Mouse (Mus musculus): ENCODE data around the gene Ldhal6b.
A peak's percentile ranks its signal among the peaks of the same experiment; 100 is the strongest.

Ldhal6b gene

DNA sequence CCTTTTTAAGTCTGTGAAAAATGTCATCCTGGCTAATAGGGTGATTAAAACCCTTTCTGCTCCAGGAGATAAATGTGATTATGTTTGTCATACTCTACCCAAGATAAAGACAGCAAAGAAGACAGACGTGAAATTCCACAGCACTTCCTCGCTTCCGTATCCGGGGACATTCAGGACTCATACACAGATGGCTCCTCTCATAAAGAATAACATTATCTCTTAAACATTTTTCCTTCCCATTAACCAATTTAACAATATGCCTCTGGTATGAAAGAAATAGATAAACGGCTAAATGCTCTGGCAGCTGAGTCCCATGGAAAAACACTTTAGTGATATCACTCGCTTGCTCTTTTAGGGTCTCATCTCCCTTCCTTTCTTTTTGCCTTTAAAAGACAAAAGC lies 11.5 kb downstream of the Ldhal6b start:
- DNase-seq, result no peak

DNA sequence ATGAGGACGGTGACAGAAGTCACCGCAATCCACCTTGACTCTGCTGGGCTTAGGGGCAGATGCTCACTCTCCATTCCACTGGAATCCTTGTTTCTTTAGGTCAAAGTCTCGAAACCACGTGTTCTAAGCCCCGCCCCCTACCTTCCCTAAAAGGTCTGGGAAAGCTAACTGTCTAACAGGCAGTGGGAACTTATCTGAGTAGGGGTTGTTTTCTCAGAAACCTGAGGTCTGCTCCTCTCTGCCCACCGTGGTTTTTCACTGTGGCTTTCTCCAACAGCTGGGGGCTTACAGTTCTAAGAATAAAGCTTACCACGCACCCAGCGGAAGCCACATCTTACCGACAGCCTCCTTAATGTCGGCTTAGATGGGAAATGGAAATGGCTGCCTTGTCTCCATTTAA lies 12.0 kb downstream of the Ldhal6b start:
- peak; percentile 33 for DNase-seq

DNA sequence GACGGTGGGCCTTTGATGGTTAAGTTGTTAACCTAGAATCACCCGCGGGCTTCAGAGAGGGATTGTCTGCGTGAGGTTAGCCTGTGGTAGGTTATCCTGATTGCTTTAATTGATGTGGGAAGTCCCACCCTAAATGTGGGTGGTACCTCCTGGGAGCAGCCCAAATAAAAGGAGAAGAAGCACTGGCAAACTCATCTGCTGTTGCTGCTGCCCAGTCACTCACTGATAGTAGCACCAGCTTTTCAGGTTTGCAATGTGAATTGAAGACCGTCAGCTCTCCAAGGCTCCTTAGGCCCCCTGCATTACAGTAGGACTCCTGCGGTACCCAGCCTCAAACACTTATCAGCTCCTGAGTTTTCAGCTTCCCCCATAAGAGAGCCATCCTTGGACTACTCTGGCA lies 14.7 kb downstream of the Ldhal6b start:
- DNase-seq, result no peak

DNA sequence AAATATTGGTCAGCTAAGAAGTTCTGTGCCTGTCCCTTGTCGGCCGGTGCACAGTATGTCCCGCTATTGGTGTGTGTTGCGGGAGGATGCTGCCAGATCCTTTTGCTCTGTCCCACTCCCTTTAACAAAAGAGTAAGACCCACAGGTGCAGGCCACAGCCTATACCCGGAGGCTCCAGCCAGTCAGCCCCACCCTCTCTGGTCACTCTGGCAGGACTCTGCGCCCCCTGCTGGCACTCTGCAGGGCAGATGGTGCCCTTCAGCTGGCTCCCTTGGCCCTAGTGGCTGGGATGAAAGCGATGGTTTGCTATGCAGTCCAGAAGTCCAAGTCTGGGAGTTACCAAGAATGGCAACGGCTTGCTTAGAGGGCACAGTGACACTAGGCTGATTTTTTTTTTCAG lies 15.9 kb downstream of the Ldhal6b start:
- peak; percentile 90 for DNase-seq

DNA sequence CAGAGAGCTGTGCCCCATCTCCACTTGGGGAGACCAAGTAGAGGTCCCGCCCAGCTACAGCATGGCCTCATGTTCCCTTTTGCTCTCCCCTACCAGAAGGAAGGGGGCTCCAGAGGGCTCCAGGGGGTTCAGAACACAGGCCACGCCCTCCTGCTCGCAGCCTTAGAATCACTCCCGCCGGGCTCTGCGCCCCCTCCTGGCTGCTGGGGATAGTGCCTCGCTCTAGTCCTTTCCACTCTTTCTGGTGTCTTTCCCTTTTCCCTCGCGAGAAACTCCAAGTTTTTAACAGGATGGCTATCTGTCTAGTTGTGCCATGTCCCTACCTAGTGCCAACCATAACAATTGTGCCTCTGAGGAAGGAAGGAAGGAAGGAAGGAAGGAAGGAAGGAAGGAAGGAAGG lies 16.5 kb downstream of the Ldhal6b start:
- peak; percentile 46 for DNase-seq

DNA sequence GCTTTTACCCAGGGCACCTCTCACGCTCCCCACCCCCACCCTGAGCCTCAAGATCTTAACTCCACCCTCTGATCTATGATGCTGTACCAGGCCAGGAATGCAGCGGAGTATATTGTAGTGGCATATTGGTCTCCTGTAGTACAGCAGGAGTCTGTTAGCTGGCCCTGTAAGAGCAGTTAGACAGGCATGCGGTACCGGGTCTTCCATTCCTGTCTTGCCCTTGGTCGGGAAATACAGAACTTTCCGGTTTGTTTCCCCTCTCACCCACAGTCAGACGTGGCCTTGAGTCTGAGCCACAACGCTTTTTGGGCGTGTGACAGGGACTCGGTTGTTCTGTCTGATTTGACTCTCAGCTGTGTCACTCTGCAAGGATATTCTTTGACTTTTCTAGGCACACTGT lies 17.3 kb downstream of the Ldhal6b start:
- DNase-seq, result no peak

DNA sequence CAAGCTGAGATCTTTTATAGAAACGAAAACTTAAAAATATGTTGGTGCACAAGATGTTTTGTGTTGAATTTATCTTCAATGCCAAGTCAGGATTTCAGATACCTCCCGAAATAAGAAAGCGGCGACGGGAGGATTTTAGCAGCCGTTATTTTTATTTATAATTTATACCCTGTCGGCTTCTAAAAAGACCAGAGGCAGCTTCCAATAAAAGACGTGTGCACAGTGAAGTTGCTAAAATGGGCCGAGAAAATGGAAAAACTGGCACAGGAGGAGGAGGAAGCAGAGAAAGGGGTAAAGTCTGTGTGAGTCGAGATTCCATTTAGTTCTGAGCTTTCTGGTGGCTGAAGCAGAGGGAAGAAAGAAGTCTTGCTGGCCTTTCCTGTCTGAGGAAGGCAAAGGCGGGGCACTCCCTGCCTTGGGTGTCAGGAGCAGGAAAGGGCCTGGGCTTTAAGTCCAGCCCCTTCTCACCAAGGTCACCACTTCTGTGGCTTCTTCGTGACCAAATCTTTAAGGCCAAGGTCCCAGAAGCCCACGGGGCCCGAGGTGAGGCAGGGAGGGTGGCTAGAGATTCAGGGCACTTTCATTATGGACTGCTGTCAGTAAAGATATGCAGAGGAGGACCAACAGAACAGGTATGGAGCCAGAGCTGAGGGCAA lies 18.0 kb downstream of the Ldhal6b start:
- DNase-seq, result no peak

DNA sequence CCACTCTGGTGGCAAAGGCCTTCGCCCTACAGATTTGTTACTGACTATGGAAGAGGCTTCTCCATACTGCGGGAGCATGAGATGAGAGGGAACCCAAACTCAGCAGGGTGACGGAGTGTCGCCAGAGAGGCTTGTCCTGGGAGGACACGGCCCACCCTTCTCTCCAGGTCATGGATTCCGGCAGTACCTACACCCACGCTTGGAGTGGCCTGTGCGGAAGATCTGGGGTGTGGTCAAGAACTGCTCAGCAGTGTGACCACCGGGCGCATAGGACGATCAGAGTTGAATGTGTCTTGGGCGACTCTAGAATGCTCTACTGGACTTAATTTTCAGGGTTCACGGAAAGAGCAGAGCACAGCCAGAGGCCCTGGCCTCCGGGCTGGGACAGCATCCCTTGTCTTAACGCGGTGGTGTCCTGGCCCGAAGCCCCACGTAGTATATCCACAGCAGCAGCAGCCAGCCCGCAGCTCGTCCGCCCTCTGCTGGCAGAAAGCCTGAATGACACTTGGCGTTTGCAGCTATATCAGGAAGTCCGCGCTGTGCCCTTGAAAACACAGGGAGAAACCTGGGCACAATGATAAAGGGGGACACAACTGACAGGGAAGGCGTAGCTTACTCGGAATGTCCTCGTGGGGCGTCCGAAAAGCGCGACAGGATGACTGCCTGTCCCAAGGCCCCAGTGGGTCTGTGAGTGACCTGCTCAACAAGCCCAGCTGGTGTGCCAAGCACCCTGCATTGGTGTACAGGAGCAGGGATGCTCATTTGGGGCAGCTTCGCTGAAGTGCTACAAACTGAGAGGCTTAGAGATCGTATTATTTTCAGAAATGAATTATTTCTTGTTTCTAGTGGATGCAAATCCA lies 21.2 kb downstream of the Ldhal6b start:
- peak; percentile 68 for DNase-seq

DNA sequence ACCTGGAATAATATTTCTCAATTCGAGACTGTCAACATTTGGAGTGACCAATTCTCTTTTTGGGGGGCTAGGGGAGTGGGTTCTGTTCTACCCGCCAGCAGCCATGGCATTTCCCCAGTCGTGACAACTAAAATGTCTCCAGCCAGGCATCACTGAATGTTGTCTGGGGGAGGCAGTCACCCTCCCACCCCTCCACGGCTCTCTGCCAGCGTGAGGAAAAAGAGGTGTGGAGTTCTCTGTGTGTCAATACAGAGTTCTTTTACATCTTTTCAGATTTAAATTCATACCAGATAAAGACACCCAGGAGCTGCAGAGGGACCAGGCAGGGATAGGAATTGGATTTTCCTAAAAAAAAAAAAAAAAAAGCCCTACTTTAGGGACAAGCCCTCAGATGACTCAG lies 22.4 kb downstream of the Ldhal6b start:
- DNase-seq, result no peak

DNA sequence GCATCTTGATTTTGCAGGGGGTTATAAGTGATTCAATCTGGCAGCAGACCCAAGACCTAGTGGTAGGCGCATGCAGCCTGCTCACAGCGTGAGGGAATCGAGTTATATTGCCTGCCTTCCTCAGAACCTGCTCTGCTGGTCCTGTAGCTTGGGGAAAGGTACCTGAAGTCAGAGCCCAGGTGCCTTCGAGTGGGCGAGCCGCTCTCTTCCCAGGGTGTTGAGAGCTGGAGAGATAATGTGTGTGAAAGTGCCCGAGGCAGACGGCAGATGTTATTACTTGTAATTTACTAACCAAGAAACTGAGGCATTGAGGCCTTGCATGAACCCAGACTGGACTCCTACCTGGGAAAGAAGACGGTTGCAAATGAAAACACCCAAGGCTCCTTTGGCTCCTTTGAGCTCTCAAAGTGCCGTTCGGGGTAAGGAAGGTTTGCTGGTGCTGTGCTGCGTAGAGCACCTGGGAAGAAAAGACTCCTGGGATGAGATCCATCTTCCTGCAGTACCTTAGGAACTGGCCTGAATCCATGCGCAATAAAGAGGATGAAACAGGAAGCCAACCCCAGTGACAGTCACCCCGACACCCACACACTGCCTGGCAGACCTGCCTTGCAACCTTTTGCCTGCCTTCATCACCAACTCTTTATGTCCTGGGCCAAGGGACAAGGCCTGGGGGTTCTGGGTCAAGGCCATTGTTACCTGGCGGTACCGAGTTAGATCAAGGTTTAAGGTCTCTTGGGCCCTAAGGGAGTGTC lies 22.9 kb downstream of the Ldhal6b start:
- DNase-seq, result no peak

DNA sequence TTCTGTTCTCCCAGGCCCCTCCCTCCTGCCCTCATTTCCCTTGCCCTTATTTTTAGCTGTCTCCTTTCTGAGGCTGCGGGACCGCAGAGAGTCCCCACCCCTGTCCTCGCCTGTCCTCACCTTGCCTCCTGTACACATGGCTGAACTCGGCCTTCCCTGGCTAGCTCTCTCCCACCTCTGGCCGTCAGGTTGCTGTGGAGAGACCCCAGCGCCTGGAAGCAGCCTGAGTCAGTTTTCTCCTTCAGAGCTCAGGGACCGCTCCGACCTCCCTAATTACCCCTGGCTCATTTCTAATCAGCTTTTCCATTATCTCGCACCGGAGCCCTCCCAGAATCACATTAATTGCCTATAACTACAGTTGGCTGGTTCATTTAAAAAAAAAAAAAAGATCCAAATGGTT lies 27.9 kb downstream of the Ldhal6b start:
- DNase-seq, result no peak

DNA sequence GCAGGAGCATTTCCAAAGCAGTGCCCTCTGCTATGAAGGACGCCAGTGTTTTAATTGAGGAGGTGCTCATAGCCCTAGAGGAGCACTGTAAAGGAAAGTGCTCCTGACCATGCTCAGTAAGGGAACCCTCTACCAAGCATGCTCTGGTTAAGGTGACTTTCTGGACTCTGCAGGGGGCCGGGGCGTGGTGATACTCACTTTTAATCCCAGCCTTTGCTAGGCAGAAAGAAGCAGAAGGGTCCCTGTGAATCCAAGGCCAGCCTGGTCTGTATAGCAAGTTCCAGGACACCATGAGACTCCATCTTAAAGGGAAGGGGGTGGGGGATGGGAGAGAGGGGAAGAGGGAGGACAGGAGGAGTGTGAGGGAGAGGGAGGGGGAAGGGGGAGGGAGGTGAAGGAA lies 30.2 kb downstream of the Ldhal6b start:
- no peak for DNase-seq

DNA sequence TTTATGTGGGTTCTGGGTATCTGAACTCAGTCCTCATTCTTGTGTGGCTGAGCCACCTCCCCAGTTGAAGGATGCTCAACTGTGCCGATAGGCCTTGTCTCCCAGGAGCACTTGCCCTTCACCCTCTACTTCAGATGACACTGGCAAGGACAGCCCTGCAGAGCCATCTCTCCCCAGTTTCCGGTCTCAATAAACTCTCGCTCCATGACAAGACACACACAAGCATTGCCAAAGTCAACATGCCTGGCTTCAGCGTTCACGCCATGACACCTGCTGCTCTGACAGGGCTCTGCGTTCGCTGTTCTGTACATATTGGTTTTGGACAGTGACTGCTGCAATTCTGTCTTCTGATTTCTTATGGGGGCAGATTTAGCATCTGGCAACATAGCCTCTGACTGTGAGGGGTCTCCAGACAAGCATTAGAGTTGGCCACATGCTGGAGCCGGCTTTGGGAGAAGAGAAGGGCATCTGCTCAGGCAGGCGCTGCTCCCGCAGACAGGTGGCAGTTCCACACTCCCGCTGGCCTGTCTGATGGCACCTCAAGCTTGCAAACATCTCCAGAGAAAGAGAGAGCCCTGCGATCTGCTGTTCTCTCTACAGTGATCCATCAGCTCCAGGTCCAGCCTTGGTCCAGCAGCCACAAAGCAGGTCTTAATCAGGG lies 31.6 kb downstream of the Ldhal6b start:
- no peak for DNase-seq

DNA sequence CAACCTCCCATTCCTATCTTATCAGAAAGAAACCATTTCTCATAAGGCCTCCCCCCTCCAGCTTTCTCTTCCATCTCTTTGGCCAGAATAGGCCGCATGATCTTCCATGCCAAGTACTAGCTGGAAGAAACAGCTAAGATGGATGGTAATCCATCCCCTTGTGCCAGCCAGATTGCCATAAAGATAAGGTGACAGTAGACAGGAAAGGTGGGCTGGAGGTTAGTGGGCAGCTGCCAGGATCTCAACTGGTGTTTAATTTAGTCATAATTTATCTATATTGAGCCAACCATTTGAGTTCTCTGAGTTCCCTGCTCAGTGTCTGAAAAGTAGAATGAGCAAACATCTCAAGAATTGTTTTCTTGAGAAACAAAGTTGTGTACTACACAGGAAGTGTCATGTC lies 32.9 kb downstream of the Ldhal6b start:
- DNase-seq, result no peak

DNA sequence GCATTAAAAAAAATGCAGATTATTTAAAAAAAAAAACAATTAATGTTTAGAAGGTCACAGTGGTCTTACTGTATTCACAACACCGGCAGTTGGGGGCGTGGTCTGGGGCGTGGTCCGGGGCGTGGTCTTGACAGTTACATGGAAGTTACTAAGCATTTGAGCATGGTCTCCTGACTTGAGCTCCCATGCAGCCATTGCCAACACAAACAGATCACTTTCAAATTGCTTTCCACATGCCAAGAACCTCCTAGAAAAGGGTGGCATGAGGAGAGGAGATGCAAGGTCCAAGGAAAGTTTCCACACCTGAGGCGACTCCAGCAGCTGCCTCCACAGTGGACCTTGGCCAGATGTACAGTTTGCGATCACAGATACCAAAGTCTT lies 40.6 kb downstream of the Ldhal6b start:
- peak; percentile 70 for DNase-seq

DNA sequence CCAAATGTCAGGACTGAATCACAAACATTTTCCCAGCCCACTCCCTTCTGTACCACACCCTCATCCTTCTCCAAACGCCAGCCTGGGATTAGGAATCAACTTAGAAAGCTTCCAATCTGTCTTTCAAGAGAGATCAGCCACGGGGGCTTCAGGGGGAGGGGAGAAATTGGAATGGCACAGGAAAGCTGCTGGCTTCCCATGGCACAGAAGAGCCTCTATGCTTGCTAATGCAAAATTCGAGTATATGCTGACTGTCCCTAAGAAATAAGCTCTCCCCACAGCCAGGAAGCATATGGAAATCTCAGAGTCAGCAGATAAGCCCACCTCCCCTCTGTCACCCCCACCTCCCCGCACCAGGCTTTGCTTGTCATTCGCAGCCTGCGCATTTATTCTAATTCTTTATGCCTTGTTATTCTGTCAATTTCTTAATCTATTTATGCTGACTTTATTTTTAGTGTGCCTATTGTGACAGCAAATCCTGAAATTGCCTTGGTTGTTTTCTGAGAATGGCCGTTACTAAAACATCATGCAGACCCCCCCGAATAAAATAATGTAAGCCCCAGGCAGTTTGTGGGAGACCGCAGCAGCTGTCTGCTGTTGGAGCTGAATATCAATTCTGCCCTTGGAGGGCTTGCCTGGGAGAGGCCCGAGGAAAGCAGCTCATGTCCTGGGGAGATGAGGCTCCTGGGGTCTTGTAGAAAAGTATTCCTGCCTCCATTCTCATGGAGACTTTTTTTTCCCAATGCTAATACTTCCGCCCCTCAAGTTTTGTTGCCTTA lies 41.2 kb downstream of the Ldhal6b start:
- DNase-seq, result no peak

DNA sequence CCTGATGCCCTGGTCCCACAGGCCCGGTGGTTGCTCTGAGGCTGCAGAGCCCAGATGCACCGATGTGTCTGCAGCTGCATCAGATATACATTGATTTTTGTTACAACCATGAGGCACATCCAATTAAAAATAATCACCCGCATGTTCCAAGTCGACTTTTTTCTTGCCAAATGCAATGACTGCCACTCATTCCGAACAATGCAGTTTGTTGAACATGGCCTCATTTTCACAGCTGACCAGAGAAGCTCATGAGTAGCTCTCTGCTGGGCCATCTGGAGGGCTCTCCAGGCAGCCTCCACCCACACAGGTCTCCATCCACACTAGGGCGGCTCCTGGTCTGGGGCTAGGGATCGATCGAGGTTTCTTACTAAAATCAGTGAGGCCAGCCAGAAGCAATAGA lies 45.6 kb downstream of the Ldhal6b start:
- DNase-seq, result no peak

DNA sequence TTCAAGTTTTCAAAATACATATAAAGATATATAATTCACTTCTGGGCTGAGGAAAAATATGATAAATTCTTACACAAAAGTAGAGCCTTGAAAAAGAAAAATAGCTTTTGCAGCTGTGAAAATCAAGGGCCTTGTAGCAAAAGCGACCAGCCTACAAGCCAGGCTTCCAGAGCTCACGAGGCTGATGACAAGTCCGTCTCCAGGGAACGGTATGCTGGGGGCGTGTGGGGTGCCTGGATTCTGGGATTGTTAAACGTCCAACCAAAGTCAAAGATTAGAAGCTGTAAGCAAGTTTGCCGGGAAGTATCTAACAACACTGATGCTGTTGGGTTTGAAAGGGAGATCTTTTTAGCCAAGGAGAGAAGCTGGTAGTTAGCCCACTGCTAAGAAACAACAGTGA lies 47.0 kb downstream of the Ldhal6b start:
- no peak for DNase-seq

DNA sequence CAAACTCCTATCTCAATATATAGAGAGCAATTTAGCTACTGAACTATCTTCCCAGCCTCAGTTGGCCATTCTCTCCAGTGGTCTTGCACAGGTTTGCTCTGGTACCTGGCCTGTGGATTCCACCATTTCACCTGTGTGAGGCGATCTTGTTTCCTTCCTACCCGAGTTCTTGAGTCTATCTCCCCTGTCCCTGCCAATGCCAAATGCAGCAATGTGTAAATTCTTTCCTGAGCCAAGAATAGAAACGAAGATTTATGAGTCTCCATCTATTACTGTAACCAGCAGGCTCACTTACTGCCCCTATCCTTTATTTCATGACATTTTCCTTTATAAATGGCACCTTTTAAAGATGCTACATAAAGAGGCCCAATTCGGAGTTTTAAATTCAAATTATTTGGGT lies 47.5 kb downstream of the Ldhal6b start:
- no peak for DNase-seq

All from kidney, adult 11 months (tissue).